Mouse (Mus musculus): ENCODE measurements at regions not wholly inside any gene's neighbourhood (a gene's known extent, or its start where the extent isn't known, plus 50 kb on each side); places are given as distances from the start of the nearest gene placed in this dataset.

DNA sequence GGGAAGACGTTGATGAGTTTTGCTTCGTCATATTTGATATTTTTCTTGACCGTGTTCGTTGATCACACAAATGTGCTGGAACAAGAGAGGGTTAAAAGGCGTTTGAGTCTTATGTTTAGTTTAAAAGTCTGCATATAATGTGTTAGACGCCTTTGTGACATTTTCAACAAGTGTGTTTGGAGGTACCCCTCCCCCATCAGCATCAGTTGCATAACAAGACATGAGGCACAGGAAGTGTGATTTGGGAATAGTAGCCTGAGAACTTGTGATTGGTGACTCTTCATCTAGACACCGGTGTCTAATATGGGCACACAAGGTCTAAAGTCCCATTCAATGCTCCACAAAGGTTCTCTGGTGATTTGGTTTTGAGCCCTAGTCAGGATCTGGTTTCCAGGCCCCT, 76.1 kb upstream of the Arhgap21 start:
- no peak for TF ChIP-seq POLR2A (IDR thresholded peaks at IDR 0.05; ENCODE audit: low read depth, low read length)
- TF ChIP-seq CTCF (conservative IDR thresholded peaks at IDR 0.05; ENCODE audit: insufficient read depth, insufficient read length, low read depth, low read length), result no peak
- no peaks in the 10 kb centered on the region for H3K36me3 ChIP-seq (ENCODE audit: control insufficient read depth, insufficient read depth, low read length)
- 91% methylated on average over 7 of the region's 7 CpGs for WGBS

DNA sequence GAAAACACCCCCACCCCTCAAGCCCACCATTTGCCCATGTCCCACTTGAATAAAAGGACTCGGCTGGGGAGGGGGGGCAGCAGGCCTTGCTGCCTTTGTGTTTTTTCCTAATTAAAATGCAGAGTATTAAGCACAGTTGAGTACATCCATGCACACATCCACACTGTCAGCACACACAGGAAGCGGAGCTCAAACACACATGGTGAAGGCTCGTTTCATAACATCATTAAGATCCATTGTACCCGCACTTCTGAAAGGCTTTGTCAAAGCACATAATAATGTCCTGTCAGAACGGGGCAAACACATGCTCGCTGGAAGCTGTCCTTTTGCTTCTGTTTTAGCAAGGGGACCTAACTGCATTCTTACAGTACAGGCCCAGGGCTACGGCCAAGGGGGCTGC, 75.3 kb upstream of the Arhgap21 start:
- no peak overlapping the region for H3K4me3 ChIP-seq (ENCODE audit: insufficient read depth, low read depth, low read length)
- H3K27ac ChIP-seq (ENCODE audit: insufficient read depth, low read depth, low read length), result no peak overlapping the region
- no peaks in the 10 kb centered on the region for H3K27me3 ChIP-seq (replicated peaks; ENCODE audit: control insufficient read depth, insufficient read depth, low read length)
- WGBS, result 87% methylated on average over 7 of the region's 7 CpGs
- no peak for DNase-seq
- H3K36me3 ChIP-seq (ENCODE audit: control insufficient read depth, insufficient read depth, low read length), result no peaks in the 10 kb centered on the region
- no peaks in the 10 kb centered on the region for H3K4me1 ChIP-seq (ENCODE audit: control insufficient read depth, insufficient read depth, low read length)
- TF ChIP-seq CTCF (conservative IDR thresholded peaks at IDR 0.05; ENCODE audit: insufficient read depth, insufficient read length, low read depth, low read length) (no peak), POLR2A (IDR thresholded peaks at IDR 0.05; ENCODE audit: low read depth, low read length) (no peak)

More for the DNA sequence above, 76.1 kb upstream of the Arhgap21 start:
- Histone ChIP-seq H3K27me3 (replicated peaks; ENCODE audit: control insufficient read depth, insufficient read depth, low read length) (no peaks in the 10 kb centered on the region), H3K4me3 (ENCODE audit: insufficient read depth, low read depth, low read length) (no peak overlapping the region), H3K4me1 (ENCODE audit: control insufficient read depth, insufficient read depth, low read length) (no peaks in the 10 kb centered on the region), H3K27ac (ENCODE audit: insufficient read depth, low read depth, low read length) (no peak overlapping the region)
- no peak for DNase-seq

- H3K4me3 ChIP-seq (ENCODE audit: insufficient read depth, low read depth, low read length), result no peak overlapping the region
- H3K36me3 ChIP-seq (ENCODE audit: control insufficient read depth, insufficient read depth, low read length), result no peaks in the 10 kb centered on the region
- H3K4me1 ChIP-seq (ENCODE audit: control insufficient read depth, insufficient read depth, low read length), result no peaks in the 10 kb centered on the region
- no peaks in the 10 kb centered on the region for H3K27me3 ChIP-seq (replicated peaks; ENCODE audit: control insufficient read depth, insufficient read depth, low read length)
- 51% methylated on average over 4 of the region's 4 CpGs for WGBS
- H3K27ac ChIP-seq (ENCODE audit: insufficient read depth, low read depth, low read length), result no peak overlapping the region
- no peak for DNase-seq
- TF ChIP-seq CTCF (conservative IDR thresholded peaks at IDR 0.05; ENCODE audit: insufficient read depth, insufficient read length, low read depth, low read length) (no peak), POLR2A (IDR thresholded peaks at IDR 0.05; ENCODE audit: low read depth, low read length) (no peak)
Observed at GRCm38 (mm10) chr2:21043302-21043701, 74.6 kb upstream of the Arhgap21 start.

- TF ChIP-seq POLR2A (IDR thresholded peaks at IDR 0.05; ENCODE audit: low read depth, low read length) (no peak), CTCF (conservative IDR thresholded peaks at IDR 0.05; ENCODE audit: insufficient read depth, insufficient read length, low read depth, low read length) (no peak)
- no peak for DNase-seq
- Histone ChIP-seq H3K4me1 (ENCODE audit: control insufficient read depth, insufficient read depth, low read length) (no peaks in the 10 kb centered on the region), H3K27me3 (replicated peaks; ENCODE audit: control insufficient read depth, insufficient read depth, low read length) (no peaks in the 10 kb centered on the region), H3K4me3 (ENCODE audit: insufficient read depth, low read depth, low read length) (no peak overlapping the region), H3K27ac (ENCODE audit: insufficient read depth, low read depth, low read length) (no peak overlapping the region), H3K36me3 (ENCODE audit: control insufficient read depth, insufficient read depth, low read length) (no peaks in the 10 kb centered on the region)
- 79% methylated on average over 3 of the region's 3 CpGs for WGBS
Observed at GRCm38 (mm10) chr2:21037607-21038006, 68.9 kb upstream of the Arhgap21 start.

DNA sequence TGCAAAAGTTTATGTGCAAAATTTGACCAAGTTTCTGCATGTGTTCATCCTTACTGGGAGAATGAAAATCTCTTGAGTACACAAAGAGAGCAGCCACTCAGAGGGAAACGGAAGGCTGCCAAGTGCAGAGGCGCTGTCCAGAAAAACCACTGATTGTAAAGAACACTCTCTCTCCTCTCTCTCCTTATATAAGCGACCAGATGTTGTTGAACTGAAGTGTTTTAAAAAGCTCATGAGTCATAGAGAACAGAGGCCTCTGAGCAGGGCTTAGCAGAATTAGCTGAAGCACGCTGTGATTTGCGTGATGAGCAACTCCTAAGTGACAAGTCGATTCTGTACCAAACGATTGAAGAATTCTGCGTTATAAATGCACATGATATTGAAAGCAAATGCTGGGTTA, 68.5 kb upstream of the Arhgap21 start:
- Histone ChIP-seq H3K27ac (ENCODE audit: insufficient read depth, low read depth, low read length) (no peak overlapping the region), H3K27me3 (replicated peaks; ENCODE audit: control insufficient read depth, insufficient read depth, low read length) (no peaks in the 10 kb centered on the region), H3K4me3 (ENCODE audit: insufficient read depth, low read depth, low read length) (no peak overlapping the region), H3K4me1 (ENCODE audit: control insufficient read depth, insufficient read depth, low read length) (no peaks in the 10 kb centered on the region), H3K36me3 (ENCODE audit: control insufficient read depth, insufficient read depth, low read length) (no peaks in the 10 kb centered on the region)
- no peak for DNase-seq
- 59% methylated on average over 8 of the region's 8 CpGs for WGBS
- TF ChIP-seq CTCF (conservative IDR thresholded peaks at IDR 0.05; ENCODE audit: insufficient read depth, insufficient read length, low read depth, low read length), result no peak
- TF ChIP-seq POLR2A (IDR thresholded peaks at IDR 0.05; ENCODE audit: low read depth, low read length), result no peak

DNA sequence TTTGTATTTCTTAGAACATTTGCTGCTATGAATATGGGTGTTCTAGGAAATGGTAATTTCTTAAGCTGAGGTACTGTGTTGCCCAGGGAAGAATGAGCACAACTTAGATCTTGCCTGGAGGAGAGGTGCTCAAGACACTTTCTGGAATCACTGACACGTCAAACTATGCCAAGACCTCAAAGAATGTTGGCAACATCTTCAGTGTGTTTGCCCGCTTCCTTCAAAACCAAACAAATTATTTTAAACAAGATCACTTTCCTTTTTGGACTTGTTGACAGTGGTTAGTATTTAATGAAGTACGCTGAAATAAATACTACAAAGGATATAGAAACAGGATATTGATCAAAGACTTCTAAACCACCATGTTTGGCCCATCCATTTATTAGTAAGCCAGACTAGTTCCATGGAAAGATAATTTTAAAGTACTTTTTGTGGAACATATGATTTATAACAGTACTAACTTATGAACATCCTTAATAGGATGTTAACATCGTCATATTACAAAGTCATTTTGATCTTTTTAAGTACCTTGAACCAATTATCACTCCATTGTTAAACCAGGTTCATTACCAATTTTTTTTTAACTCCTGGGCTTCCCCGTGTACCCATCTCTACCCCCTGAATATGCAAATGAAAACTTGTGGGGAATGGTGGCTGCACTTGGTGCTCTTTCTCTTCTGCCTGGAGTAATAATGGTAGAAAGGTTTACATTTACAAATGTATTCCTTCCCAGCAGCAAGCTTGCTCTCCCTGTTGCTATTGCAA, 67.4 kb upstream of the Arhgap21 start:
- DNase-seq, result no peak
- H3K36me3 ChIP-seq (ENCODE audit: control insufficient read depth, insufficient read depth, low read length), result no peaks in the 10 kb centered on the region
- TF ChIP-seq CTCF (conservative IDR thresholded peaks at IDR 0.05; ENCODE audit: insufficient read depth, insufficient read length, low read depth, low read length) (no peak), POLR2A (IDR thresholded peaks at IDR 0.05; ENCODE audit: low read depth, low read length) (no peak)
- no peaks in the 10 kb centered on the region for H3K27me3 ChIP-seq (replicated peaks; ENCODE audit: control insufficient read depth, insufficient read depth, low read length)
- 71% methylated on average over 5 of the region's 5 CpGs for WGBS
- H3K27ac ChIP-seq (ENCODE audit: insufficient read depth, low read depth, low read length), result no peak overlapping the region
- H3K4me1 ChIP-seq (ENCODE audit: control insufficient read depth, insufficient read depth, low read length), result no peaks in the 10 kb centered on the region
- no peak overlapping the region for H3K4me3 ChIP-seq (ENCODE audit: insufficient read depth, low read depth, low read length)

DNA sequence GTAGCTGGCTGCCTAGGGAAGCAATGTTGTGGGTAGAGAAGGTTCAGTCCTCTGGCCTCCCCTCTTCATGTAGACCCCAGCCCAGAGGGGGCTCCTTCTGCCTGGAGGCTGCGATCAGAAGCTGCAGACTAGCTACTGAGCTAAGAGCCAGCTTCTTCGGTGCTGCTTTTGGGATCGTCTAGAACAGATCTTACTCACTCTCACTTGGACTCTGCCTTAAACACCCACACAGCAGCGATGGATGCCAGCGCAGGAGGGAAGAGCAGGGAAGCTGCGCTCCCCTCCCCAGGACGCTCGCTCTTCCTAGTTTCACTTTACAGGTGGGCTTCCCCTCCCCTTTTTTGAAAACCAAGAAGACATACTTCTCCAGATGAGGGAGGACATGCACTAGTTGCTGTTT, 66.0 kb upstream of the Arhgap21 start:
- DNase-seq, result no peak
- 40% methylated on average over 8 of the region's 8 CpGs for WGBS
- Histone ChIP-seq H3K36me3 (ENCODE audit: control insufficient read depth, insufficient read depth, low read length) (no peaks in the 10 kb centered on the region), H3K4me1 (ENCODE audit: control insufficient read depth, insufficient read depth, low read length) (no peaks in the 10 kb centered on the region), H3K27me3 (replicated peaks; ENCODE audit: control insufficient read depth, insufficient read depth, low read length) (no peaks in the 10 kb centered on the region), H3K27ac (ENCODE audit: insufficient read depth, low read depth, low read length) (no peak overlapping the region), H3K4me3 (ENCODE audit: insufficient read depth, low read depth, low read length) (no peak overlapping the region)
- no peak for TF ChIP-seq CTCF (conservative IDR thresholded peaks at IDR 0.05; ENCODE audit: insufficient read depth, insufficient read length, low read depth, low read length)
- no peak for TF ChIP-seq POLR2A (IDR thresholded peaks at IDR 0.05; ENCODE audit: low read depth, low read length)

Measured in kidney, adult 2 months (tissue).